Mouse (Mus musculus) fibroblast of lung, adult 2 months (primary cell): ENCODE results near the gene Rbl2.

Experiments
- DNase-seq: peaks from one replicate; pipeline ENCODE4 v3.0.0-alpha.2; 2011; ENCODE audit warnings: low read depth

Gene Rbl2

DNA sequence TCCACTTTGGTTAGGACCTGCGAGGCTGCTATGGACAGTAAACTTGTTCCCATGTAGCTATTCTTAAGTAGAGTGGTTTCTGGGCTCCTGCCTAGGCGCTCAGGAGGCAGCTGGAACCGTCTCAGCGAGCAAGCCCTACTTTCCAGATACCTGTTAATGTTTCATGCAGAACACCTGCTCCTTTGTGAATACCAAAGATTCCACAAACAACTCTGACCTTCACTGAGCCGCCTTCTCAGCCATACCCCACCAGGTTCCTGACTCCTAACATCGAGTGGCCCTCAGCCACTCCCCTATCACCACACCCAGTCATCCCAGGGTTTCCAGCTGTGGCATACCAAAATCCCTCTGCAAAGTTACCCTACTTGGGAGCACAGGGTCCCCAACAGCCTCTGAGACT, 100.3 kb downstream of the Rbl2 start:
- DNase-seq, result no peak

GRCm38 (mm10) chr8:91170914-91171313, 101.1 kb downstream of the Rbl2 start:
- DNase-seq, result no peak

- no peak for DNase-seq
Measured at GRCm38 (mm10) chr8:91171605-91172004, 101.7 kb downstream of the Rbl2 start.
